Mouse (Mus musculus) lung, adult 2 months (tissue): Measurements from ENCODE around the gene Afdn. TPM values are rescaled to one million over a fixed set of nuclear protein-coding genes. Genes with fewer than 3 reads are reported as not detected.
A peak's percentile ranks its signal among the peaks of the same experiment; 100 is the strongest.
"Not testable (repeated sequence)": the region's sequence is repeated elsewhere in the genome, so short reads cannot be mapped to it uniquely, and the experiment has no call there.

Source experiments
- DNase-seq: peaks from one replicate; pipeline ENCODE4 v3.0.0; 2022
- H3K4me1 ChIP-seq: fragments of 200-500 bp; 2 replicates; pipeline ENCODE4 v1.6.1; 2011; ENCODE audit warnings: low read length; ENCODE audit not compliant: control insufficient read depth, insufficient read depth
- H3K4me3 ChIP-seq: fragments of 200-500 bp; replicated peaks from 2 replicates; pipeline ENCODE3; 2011; ENCODE audit warnings: low read depth, mild to moderate bottlenecking, control low read depth, low read length; ENCODE audit errors: extremely low read depth
- CTCF ChIP-seq: fragments of 200-500 bp; IDR thresholded peaks from 2 replicates; pipeline ENCODE4 v1.5.1; 2011; ENCODE audit warnings: mild to moderate bottlenecking, low read length, control low read depth; ENCODE audit not compliant: insufficient read depth
- POLR2A ChIP-seq: fragments of 200-500 bp; IDR thresholded peaks from 2 replicates; pipeline ENCODE4 v1.6.1; 2011; ENCODE audit warnings: low read depth, mild to moderate bottlenecking, control low read depth, low read length, borderline replicate concordance; ENCODE audit errors: extremely low read depth
- WGBS: fragments of 180-500 bp; shearing (Covaris S2); methylation state at CpG from one replicate; pipeline ENCODE4 v1.1.7; 2018; 5-methylcytosine and 5-hydroxymethylcytosine counted together
- polyA plus RNA-seq: library from polyadenylated mRNA; depleted of rRNA; stranded (reverse); fragments of >200 nt; gene quantifications from 2 replicates; pipeline ENCODE4 v1.2.3, GENCODE M21; 2012

Gene Afdn
- polyA plus RNA-seq, 1 experiment, result 78.2 TPM

DNA sequence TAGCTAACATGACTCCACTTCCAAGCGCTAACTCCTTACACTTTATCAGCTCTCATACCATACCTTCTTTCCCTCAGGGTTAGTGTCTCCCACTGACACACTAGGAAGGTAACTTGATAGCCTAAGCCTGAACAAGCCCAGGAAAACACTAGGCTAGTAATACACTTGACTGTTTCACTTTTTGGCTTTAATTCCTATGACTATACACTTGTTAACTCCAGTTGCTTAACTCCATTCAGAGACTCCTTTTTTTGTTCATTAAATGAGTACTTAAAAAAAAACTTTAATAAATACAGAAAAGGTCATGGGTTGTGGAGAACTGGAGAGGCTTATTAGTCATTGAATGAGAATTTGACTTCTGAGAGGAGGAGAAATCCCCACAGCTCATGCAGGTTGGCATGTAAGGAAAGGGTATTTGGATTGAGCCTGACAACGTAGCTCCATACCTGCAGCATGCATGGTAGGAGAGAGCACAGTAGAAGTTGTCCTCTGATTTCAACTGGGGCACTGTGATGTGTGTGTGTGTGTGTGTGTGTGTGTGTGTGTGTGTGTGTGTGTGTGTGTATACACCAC, 42.6 kb downstream of the Afdn start:
- no peaks in the 10 kb centered on the region for H3K4me1 ChIP-seq
- TF ChIP-seq POLR2A (no peak), CTCF (no peak)
- no peak for DNase-seq
- H3K4me3 ChIP-seq, result no peak overlapping the region
- WGBS, result 67% methylated on average over 2 of the region's 2 CpGs

DNA sequence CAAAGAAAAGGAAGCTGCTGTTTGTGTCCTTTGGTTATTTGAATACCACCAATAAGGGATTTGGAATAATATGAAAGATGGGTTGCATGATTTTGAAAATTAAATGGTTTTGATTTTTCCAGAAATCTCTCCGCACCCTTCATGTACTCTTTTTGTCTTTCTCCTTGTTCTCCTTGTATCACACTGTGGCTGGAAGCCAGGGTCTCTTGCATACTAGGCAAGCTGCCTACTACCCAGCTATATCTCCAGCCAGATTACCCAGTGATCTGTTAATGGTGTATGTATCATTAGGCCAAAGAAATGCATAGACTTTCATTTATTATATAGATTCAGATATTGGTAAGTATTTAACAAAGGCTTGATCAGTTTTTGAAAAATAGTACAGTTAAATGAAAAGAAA, 45.7 kb downstream of the Afdn start:
- 95% methylated on average over 1 of the region's 1 CpGs for WGBS
- TF ChIP-seq CTCF, result no peak
- no peak for TF ChIP-seq POLR2A
- no peak overlapping the region for H3K4me3 ChIP-seq

DNA sequence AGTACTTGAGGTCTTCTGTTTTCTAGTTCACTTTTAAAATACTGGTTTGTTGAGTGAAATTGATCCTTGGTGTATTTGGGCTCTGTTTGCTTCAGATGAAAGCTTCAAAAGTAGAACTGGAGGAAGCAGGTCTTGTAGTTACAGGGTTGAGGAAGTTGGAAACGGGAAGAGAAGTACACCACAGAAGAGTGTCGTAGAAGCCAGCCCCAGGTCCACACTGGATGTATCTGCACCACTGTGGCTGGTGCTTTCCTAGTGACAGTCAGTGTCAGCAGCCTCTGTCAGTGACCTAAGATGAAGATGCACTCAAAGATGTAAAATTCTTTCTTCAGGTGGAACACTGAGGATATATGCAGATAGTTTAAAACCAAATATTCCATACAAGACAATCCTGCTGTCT, 57.5 kb downstream of the Afdn start:
- TF ChIP-seq CTCF (no peak), POLR2A (no peak)
- no peak for DNase-seq
- no peak overlapping the region for H3K4me3 ChIP-seq
- WGBS, result 81% methylated on average over 2 of the region's 2 CpGs
- no peaks in the 10 kb centered on the region for H3K4me1 ChIP-seq

More for the DNA sequence above, 45.7 kb downstream of the Afdn start:
- no peaks in the 10 kb centered on the region for H3K4me1 ChIP-seq
- DNase-seq, result no peak

DNA sequence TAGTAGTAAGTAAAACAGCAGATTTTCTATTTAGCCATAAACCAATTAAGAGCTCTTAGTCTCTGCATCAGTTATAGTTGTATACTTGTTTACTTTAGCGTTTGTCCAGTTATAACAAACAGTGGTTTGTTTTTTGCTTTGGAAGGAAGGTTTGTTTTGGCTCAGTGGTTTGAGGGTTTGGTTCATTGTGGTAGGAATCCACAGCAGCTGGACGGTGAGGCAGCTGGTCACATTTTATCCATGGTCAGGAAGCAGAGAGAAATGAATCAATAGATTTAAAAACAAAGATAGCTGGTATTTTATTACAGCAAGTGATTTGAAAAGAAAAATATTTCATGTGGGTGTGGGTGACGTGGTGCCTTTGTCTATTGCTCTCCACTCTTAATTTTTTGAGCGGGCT, 59.0 kb downstream of the Afdn start:
- TF ChIP-seq CTCF, result no peak
- TF ChIP-seq POLR2A, result no peak
- no peak for DNase-seq
- 86% methylated on average over 4 of the region's 4 CpGs for WGBS

DNA sequence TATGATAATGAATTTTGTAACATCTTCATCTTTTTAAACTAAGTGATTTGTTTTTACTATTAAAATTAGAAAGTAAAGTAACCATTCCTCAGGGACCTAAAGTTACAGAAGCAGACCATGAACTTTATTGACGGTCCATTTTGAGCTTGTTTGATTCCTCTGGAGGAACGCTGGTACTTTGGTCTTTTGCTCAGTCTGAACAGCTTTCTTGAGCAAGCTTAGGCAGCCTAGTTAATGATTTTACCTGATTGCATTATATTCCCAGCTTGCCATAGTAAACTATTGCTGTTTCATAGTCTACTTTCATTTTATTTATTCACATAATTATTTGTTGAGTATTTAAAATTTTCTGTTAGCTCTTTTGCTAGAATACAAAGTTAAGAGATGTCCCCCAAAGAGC, 60.3 kb downstream of the Afdn start:
- no peak for TF ChIP-seq CTCF
- TF ChIP-seq POLR2A, result no peak
- H3K4me1 ChIP-seq, result no peaks in the 10 kb centered on the region
- no peak for DNase-seq
- WGBS, result 94% methylated on average over 2 of the region's 2 CpGs
- H3K4me3 ChIP-seq, result no peak overlapping the region

More for the DNA sequence above, 59.0 kb downstream of the Afdn start:
- Histone ChIP-seq H3K4me1 (no peaks in the 10 kb centered on the region), H3K4me3 (no peak overlapping the region)

DNA sequence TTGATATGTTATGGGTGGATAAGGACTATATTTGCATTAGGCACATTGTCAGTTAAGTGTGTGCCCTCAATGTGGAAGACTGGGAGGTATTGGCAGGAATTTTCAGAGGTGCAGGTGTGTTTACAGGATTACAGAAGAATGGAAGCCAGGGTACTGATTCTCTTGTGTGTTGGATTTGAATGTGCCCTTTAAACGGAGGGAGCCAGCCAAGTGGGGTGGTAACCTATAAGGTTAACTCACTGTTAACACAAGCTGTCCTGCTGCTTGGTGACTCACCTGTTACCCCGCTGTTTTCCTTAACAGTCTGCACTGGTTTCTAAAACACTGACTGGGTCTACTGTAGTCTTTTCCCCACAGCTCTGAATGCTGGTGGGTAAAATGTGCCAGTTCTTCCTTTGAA, 65.1 kb downstream of the Afdn start:
- no peak for TF ChIP-seq POLR2A
- Histone ChIP-seq H3K4me3 (no peak overlapping the region), H3K4me1 (peaks cover 3% of the 10 kb centered on the region; the same call in 1 of the 2 replicates)
- DNase-seq, result no peak
- WGBS, result 70% methylated on average over 2 of the region's 2 CpGs

DNA sequence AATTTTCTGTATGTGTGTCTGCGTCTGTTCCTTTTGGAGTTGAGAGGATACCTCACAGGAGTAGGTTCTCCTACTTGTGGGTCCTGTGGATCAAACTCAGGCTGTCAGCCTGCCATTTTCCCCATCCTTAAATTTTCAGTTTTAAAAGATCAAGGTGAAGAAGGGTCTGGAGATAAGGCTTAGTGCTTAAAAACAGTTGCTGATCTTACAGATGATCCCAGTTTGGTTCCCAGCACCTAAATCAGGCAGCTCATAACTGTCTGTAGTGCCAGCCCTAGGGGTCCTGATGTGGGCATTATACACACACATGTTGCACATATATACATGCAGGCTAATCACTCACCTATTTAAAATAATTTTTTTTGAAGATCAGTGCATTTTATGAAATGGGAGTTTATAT, 69.9 kb downstream of the Afdn start:
- Histone ChIP-seq H3K4me1 (peaks cover 3% of the 10 kb centered on the region; the same call in 1 of the 2 replicates), H3K4me3 (no peak overlapping the region)
- no peak for TF ChIP-seq CTCF
- no peak for TF ChIP-seq POLR2A
- DNase-seq, result no peak
- 96% methylated on average over 1 of the region's 1 CpGs for WGBS

DNA sequence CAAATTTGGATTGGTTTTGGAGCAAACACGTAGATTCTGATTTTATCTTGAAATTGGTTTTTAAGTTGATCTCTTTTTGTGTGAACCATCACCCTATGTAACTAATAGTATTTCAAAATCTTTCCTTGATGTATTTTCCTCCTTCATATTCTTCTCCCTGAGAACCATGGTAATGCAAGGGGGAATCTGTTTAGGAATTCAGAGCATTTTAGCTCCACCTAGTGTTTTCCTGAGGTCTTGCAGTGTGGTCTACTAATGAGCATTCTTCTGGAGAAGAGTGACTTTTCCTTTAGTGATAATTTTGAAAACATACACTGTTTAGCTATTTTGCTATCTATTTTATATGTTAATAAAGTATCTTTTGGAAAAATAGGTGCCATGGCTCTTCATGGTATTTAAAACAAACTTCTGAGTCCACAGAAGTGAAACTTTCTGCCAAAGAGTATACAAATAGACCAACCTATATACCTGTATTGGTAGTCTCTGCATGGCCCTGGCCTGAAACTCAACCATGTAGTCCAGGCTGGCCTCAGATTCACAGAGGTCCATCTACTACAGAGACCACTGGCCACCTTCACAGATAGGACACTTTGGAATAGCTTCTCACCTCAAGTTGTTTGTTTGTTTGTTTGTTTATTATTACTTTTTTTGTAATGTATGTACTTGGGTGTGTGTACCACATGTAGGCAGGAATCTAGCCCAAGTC, 70.5 kb downstream of the Afdn start:
- DNase-seq, result no peak
- H3K4me1 ChIP-seq, result peaks cover 3% of the 10 kb centered on the region; the same call in 1 of the 2 replicates
- WGBS, result 92% methylated on average over 1 of the region's 1 CpGs
- no peak overlapping the region for H3K4me3 ChIP-seq
- no peak for TF ChIP-seq POLR2A
- TF ChIP-seq CTCF, result peak; percentile 43; the same call in 1 of the 2 replicates

DNA sequence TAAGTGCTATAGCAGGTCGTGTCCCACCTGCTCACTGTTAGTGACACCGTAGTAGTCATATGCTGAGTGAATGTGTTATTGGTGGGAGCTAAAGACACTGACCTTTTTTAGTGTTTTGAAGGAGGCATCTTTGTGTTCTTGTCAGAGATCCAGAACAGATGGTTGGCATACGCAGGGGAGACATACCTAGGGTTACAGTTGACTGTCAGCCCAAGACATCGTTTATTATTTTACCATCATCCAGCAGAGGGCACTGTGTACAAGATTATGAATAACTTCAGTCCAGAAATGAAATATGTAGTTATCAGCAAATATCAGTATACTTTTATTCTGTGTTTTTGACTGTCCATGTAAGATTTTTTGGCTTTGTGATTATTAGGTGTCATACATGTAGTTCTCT, 75.5 kb downstream of the Afdn start:
- H3K4me1 ChIP-seq, result no peaks in the 10 kb centered on the region
- H3K4me3 ChIP-seq, result no peak overlapping the region
- DNase-seq, result no peak
- WGBS, result 69% methylated on average over 4 of the region's 4 CpGs
- TF ChIP-seq POLR2A (no peak), CTCF (peak; percentile 22; the same call in 1 of the 2 replicates)

DNA sequence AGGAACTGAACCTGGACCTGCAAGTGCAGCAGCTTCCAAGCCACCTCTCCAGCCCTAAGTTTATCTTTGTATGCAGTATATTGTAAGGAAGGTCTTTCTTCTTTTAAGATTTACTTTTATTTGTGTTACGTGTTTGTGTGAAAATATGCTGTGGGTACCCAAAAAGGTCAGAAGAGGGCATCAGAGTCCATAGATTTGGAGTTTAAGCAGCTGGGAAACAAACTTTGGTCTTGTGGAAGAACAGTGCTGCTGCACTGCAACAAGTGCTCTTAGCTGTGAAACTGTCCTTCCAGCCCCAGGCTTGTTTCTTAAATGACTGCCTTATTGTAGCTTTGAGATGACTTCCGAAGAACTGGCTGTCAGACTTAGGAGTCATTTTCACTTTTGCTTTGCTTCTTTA, 89.8 kb downstream of the Afdn start:
- no peak for DNase-seq
- peak; percentile 16; the same call in 1 of the 2 replicates for TF ChIP-seq CTCF
- no peak for TF ChIP-seq POLR2A
- Histone ChIP-seq H3K4me1 (no peaks in the 10 kb centered on the region), H3K4me3 (no peak overlapping the region)
- WGBS, result 70% methylated on average over 2 of the region's 2 CpGs

DNA sequence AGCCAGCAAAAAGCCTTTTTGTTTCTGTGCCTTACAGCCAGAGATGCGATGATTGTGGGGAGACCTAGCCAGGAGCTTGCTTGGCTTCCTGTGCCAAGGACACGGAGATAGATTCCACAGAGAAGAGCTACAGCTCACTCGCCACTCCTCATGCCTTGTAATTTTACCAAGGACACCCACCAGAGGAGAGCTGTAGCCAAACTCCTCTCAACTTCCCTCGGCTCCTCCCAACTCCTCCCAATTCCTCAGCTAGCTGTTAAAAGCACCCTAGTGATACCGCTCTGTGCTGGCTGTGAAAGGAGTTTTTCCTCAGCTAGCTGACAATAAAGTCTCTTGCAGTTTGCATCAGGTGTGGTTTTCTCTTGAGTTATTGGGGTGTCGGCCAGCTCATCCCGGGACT, 93.5 kb downstream of the Afdn start:
- 83% methylated on average over 7 of the region's 7 CpGs for WGBS
- DNase-seq, result not testable (repeated sequence)

More for the DNA sequence above, 93.5 kb downstream of the Afdn start:
- H3K4me3 ChIP-seq, H3K4me1 ChIP-seq: not testable (repeated sequence)
